Mouse (Mus musculus) cortical plate, adult 2 months (tissue): Measurements from ENCODE around the gene Bach2.

ENCODE experiments used
- CTCF ChIP-seq: fragments of 200-500 bp; IDR thresholded peaks from 2 replicates; pipeline ENCODE4 v1.5.1; 2011; ENCODE audit warnings: mild to moderate bottlenecking, control low read depth, low read length; ENCODE audit not compliant: insufficient read depth; ENCODE audit errors: extremely low read depth
- POLR2A ChIP-seq: fragments of 200-500 bp; IDR thresholded peaks from 2 replicates; pipeline ENCODE4 v1.6.1; 2011; ENCODE audit warnings: mild to moderate bottlenecking, low read length, control low read depth; ENCODE audit not compliant: insufficient read depth; ENCODE audit errors: extremely low read depth

- TF ChIP-seq CTCF = no peak
- no peak for TF ChIP-seq POLR2A
Observed at GRCm38 (mm10) chr4:32302668-32303067, 64.1 kb downstream of the Bach2 start.
